Mouse (Mus musculus) forebrain, embryonic 13.5 days (tissue): ENCODE results near the gene Stt3b. TPM values are rescaled to one million over a fixed set of nuclear protein-coding genes. Genes with fewer than 3 reads are reported as not detected.
A peak's percentile ranks its signal among the peaks of the same experiment; 100 is the strongest.

ENCODE experiments used
- ATAC-seq: fragments of 200-750 bp; cut with Nextera tagmentation; 2 replicates; pipeline ENCODE4 v1.8.0; 2017
- H3K27ac ChIP-seq: fragments of 300-500 bp; sonication (generic); 2 replicates; pipeline ENCODE4 v1.5.1; 2015; ENCODE audit warnings: inconsistent platforms, mild to moderate bottlenecking, moderate library complexity
- H3K27me3 ChIP-seq: fragments of 300-500 bp; sonication (generic); 2 replicates; pipeline ENCODE4 v1.6.1; 2015; ENCODE audit warnings: mild to moderate bottlenecking, inconsistent platforms
- H3K36me3 ChIP-seq: fragments of 300-500 bp; sonication (generic); 2 replicates; pipeline ENCODE4 v1.6.1; 2015; ENCODE audit warnings: mild to moderate bottlenecking, inconsistent platforms; ENCODE audit not compliant: poor library complexity, severe bottlenecking
- H3K4me1 ChIP-seq: fragments of 300-500 bp; sonication (generic); 2 replicates; pipeline ENCODE4 v1.6.1; 2015; ENCODE audit warnings: inconsistent platforms
- H3K4me2 ChIP-seq: fragments of 300-500 bp; sonication (generic); 2 replicates; pipeline ENCODE4 v1.6.1; 2015; ENCODE audit warnings: inconsistent platforms, mild to moderate bottlenecking, moderate library complexity
- H3K4me3 ChIP-seq: fragments of 300-500 bp; sonication (generic); 2 replicates; pipeline ENCODE4 v1.5.1; 2015; ENCODE audit warnings: mild to moderate bottlenecking, inconsistent platforms
- H3K9ac ChIP-seq: fragments of 300-500 bp; sonication (generic); 2 replicates; pipeline ENCODE4 v1.6.1; 2015; ENCODE audit warnings: mild to moderate bottlenecking, inconsistent platforms
- H3K9me3 ChIP-seq: fragments of 300-500 bp; sonication (generic); replicated peaks from 2 replicates; pipeline ENCODE4 v1.6.1; 2016; ENCODE audit warnings: inconsistent platforms
- WGBS: fragments of 180-500 bp; shearing (Covaris S2); methylation state at CpG from one replicate; pipeline ENCODE4 v1.1.7; 2015; 5-methylcytosine and 5-hydroxymethylcytosine counted together
- polyA plus RNA-seq: library from polyadenylated mRNA; unstranded; fragments of >200 nt; fragmentation: Nextera tagmentation; extraction: Ambion mirVana; gene quantifications from 2 replicates; pipeline ENCODE4 v1.2.1, GENCODE M21; 2015

Gene Stt3b
- polyA plus RNA-seq, 1 experiment from 2014 or later, result 63.3 TPM

DNA sequence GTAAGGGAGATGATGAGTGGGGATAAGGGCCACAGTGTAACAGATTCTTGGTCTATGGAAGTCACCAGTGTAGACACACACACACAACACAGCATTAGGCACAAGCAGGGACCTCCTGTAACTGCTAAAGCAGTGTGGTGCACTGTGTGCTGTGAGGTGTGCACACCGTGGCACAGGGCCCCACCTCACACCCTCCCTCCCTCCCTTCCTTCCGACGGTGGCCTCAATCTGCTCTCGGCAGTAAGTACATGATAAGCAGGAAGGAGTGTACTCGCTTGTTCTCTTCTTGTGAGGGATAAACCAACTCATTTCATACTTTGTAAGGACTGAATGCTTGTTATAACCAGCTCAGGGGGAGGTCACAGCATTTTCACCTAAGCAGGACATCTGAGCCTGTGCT lies 61.1 kb downstream of the Stt3b start:
- Histone ChIP-seq H3K27me3 (no peaks in the 10 kb centered on the region), H3K4me2 (no peak overlapping the region), H3K27ac (no peak overlapping the region), H3K9ac (no peak overlapping the region), H3K36me3 (peaks cover 82% of the 10 kb centered on the region), H3K9me3 (no peaks in the 10 kb centered on the region), H3K4me3 (no peak overlapping the region), H3K4me1 (no peaks in the 10 kb centered on the region)
- 84% methylated on average over 5 of the region's 5 CpGs for WGBS
- ATAC-seq, result no peak

DNA sequence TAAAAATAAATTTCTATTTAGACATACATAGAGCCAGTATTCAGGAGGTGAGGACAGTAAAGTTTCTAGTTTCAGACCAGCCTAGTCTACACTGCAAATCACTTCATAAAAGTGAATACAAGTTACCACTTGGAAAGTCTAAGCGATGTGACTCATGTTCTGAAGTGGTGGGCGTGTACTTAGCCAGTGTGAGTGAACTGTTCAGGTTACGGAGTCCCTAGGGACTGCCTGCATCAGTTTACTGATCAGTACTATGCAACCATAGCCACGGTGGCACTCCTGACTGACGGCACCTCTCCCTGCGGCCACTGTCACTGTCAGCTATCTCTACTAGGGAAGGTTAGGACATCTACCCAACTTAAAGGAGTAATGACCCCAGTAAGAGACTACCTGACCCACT lies 65.1 kb downstream of the Stt3b start:
- H3K4me2 ChIP-seq, result no peak overlapping the region
- H3K27me3 ChIP-seq, result no peaks in the 10 kb centered on the region
- no peak for ATAC-seq
- no peak overlapping the region for H3K9ac ChIP-seq
- no peaks in the 10 kb centered on the region for H3K4me1 ChIP-seq
- WGBS, result 85% methylated on average over 6 of the region's 6 CpGs
- no peak overlapping the region for H3K27ac ChIP-seq
- H3K4me3 ChIP-seq, result no peak overlapping the region
- H3K36me3 ChIP-seq, result peaks cover 93% of the 10 kb centered on the region
- no peaks in the 10 kb centered on the region for H3K9me3 ChIP-seq

DNA sequence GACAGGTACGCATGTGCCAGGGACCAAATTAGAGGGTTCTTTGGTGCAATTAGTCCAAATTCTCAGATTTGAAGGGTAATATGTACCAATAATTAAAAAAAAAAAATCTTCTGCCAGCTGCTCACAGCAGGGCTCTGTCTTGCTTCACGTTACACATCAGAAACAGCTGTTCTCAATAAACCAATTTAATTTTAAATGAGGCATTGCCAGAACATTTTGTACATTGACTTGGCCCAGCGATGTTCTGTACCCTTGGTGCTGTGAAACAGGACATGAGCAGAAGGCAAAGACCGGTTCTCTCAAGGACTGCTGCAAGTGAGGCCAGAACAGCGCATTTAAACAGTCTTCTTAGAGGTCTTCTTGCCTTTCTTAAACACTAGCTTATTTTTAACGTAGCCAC lies 66.6 kb downstream of the Stt3b start:
- H3K9me3 ChIP-seq, result no peaks in the 10 kb centered on the region
- no peak overlapping the region for H3K27ac ChIP-seq
- H3K4me3 ChIP-seq, result no peak overlapping the region
- WGBS, result 88% methylated on average over 6 of the region's 6 CpGs
- H3K27me3 ChIP-seq, result no peaks in the 10 kb centered on the region
- no peaks in the 10 kb centered on the region for H3K4me1 ChIP-seq
- no peak overlapping the region for H3K9ac ChIP-seq
- H3K36me3 ChIP-seq, result peaks cover 91% of the 10 kb centered on the region
- no peak overlapping the region for H3K4me2 ChIP-seq
- ATAC-seq, result no peak

DNA sequence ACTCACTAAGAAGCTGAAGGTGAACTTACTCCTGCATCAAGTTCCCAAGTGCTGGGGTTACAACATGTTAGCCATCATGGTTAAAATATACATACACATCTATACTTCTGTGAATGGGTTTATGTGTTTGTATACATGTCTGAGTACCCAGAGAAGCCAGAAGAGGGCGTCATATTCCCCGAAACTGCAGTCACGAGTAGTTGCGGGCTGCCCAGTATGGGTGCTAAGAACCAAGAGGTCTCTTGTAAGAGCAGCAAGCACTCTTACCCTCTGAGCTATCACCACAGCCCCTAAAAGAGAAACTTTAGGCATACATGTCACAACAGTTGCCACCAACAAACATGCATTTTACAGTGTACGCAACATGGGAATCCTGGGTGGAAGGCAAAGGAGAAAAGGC lies 70.4 kb downstream of the Stt3b start:
- no peak overlapping the region for H3K27ac ChIP-seq
- no peaks in the 10 kb centered on the region for H3K4me1 ChIP-seq
- no peak overlapping the region for H3K4me2 ChIP-seq
- H3K4me3 ChIP-seq, result no peak overlapping the region
- no peaks in the 10 kb centered on the region for H3K27me3 ChIP-seq
- no peaks in the 10 kb centered on the region for H3K9me3 ChIP-seq
- 94% methylated on average over 5 of the region's 5 CpGs for WGBS
- ATAC-seq, result no peak
- H3K36me3 ChIP-seq, result peaks cover 58% of the 10 kb centered on the region
- H3K9ac ChIP-seq, result no peak overlapping the region

DNA sequence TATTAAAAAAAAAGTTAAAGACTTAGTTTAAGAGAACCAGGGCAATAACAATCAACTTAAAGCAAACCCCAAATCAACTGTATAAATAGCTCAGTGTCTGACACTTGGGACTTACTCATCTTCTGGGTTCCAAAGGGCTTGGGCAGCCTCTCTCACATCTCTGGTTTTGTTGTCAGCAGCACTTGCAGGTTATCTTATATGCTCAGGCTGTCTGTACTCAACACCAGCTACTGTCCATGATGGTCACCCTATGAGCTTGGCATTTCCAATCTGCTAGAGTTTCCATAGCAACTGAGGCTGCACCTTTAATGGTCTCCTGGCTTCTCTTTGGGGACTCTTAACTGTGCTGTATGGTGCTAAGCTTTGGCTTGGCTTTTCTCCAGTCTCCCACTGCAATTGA lies 72.3 kb downstream of the Stt3b start:
- Histone ChIP-seq H3K36me3 (peaks cover 39% of the 10 kb centered on the region), H3K4me3 (no peak overlapping the region), H3K27me3 (no peaks in the 10 kb centered on the region), H3K27ac (no peak overlapping the region), H3K4me2 (no peak overlapping the region), H3K4me1 (no peaks in the 10 kb centered on the region), H3K9ac (no peak overlapping the region), H3K9me3 (no peaks in the 10 kb centered on the region)
- ATAC-seq, result no peak

DNA sequence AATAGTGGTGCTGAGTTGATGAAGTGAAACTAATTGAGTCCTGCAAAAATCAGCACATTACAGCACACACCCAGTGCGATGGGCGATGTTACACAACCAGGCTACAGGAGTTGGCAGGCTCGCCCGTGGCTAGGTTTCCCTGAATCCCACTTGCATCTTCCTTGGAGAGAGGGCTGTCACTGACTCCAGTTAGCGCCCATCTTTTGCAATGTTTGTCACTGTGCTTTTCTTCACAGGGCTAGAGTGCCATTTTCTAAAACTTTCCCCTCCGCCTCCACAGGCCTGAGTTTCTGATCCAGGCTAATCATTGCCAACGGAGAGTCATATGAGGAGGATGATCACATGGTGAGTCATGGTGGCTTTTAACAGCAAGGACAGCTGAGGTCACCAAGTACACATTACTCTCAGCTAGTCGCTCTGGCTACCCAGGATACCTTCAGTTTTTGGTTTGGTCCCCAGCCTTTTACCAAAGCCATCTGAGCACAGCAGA lies 73.8 kb downstream of the Stt3b start:
- Histone ChIP-seq H3K9ac (no peak overlapping the region), H3K4me2 (no peak overlapping the region), H3K9me3 (no peaks in the 10 kb centered on the region), H3K27ac (no peak overlapping the region), H3K36me3 (peaks cover 23% of the 10 kb centered on the region), H3K4me1 (no peaks in the 10 kb centered on the region), H3K27me3 (no peaks in the 10 kb centered on the region), H3K4me3 (no peak overlapping the region)
- WGBS, result 87% methylated on average over 8 of the region's 8 CpGs
- ATAC-seq, result no peak

DNA sequence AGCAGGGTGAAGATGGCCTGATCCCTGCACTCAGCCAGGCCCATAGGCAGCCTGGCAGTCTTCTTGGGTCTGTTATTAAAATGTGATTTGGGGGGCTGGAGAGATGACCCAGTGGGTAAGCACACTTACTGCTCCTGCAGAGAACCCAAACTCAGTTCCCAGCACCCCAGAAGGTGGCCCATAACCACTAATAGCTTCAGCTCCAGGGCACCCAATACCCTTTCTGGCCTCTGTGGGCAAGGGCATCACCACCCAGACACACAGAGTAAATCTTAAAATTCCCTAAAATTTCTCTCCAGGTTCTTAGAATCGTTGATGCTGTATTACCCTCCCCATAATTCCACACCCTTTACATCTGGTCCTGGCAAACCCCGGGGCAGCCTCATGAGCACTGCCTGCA lies 75.7 kb downstream of the Stt3b start:
- peaks cover 5% of the 10 kb centered on the region; the same call in 1 of the 2 replicates for H3K36me3 ChIP-seq
- no peak overlapping the region for H3K4me3 ChIP-seq
- no peak for ATAC-seq
- no peaks in the 10 kb centered on the region for H3K27me3 ChIP-seq
- no peak overlapping the region for H3K4me2 ChIP-seq
- H3K4me1 ChIP-seq, result peaks cover 3% of the 10 kb centered on the region; the same call in 1 of the 2 replicates
- H3K9ac ChIP-seq, result no peak overlapping the region
- H3K27ac ChIP-seq, result no peak overlapping the region
- no peaks in the 10 kb centered on the region for H3K9me3 ChIP-seq
- 93% methylated on average over 2 of the region's 2 CpGs for WGBS

DNA sequence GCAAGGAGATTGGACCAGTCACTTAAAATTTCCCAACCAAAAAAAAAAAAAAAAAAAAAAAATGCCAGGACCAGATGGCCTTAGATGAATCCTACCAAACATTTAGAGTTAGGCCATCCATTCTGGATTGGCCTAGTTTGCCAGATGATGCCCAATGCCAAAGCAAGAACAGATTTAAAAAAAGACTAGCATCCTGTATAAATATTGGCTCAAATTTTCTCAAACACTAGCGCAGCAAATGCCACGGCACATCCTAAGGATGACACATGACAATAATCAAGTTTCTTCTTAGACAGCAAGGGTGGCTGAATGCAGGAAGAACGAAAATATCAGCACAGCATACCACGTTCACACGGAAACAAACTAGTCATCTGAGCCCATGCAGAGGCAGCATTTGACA lies 76.5 kb downstream of the Stt3b start:
- Histone ChIP-seq H3K4me1 (peaks cover 3% of the 10 kb centered on the region; the same call in 1 of the 2 replicates), H3K27me3 (no peaks in the 10 kb centered on the region), H3K27ac (no peak overlapping the region), H3K9ac (no peak overlapping the region), H3K36me3 (no peaks in the 10 kb centered on the region), H3K4me2 (no peak overlapping the region), H3K4me3 (no peak overlapping the region), H3K9me3 (no peaks in the 10 kb centered on the region)
- ATAC-seq, result no peak
- 93% methylated on average over 5 of the region's 5 CpGs for WGBS

DNA sequence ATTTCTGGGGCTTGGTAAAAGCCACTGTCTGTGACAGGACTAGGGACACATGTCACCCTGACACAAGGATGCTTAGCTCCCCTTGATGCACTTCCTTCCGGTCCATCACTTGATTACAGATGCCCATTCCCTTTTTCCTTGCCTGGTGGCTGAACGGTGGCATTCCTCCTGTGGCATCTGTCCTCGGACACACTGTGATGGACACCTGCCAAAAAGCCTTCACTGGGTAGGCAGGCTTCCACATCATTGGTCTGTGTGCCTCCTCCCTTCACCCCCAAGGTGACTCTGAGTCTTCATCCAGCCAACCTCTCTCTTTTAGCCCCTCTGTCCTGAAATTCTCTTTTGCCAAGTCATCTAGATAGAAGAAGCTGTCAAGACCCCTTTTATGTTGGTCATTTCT lies 78.7 kb downstream of the Stt3b start:
- Histone ChIP-seq H3K36me3 (no peaks in the 10 kb centered on the region), H3K4me3 (no peak overlapping the region), H3K4me2 (no peak overlapping the region), H3K9ac (no peak overlapping the region), H3K27ac (no peak overlapping the region), H3K27me3 (no peaks in the 10 kb centered on the region), H3K4me1 (peaks cover 3% of the 10 kb centered on the region; the same call in 1 of the 2 replicates), H3K9me3 (no peaks in the 10 kb centered on the region)
- 80% methylated on average over 3 of the region's 3 CpGs for WGBS
- ATAC-seq, result no peak

DNA sequence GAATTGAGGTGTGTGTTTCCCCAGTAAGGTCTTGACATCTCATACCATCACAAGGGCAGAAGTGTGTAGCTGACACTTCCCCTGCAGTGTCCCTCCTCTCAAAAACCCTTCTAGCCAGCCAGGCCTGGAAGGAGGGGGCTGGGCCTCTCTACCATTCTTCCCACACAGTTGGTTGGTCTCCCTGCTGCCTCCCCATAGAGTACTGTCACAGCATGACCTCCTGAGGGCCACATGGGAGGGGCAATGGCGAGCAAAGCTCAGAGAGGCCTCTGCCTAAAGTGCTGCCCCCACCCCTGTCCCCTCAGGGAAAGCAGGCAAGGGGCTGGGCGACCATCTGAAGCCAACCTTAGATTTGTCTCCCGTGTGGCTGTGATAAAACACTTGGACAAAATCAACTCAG lies 80.1 kb downstream of the Stt3b start:
- WGBS, result 13% methylated on average over 3 of the region's 3 CpGs
- H3K9me3 ChIP-seq, result no peaks in the 10 kb centered on the region
- H3K27ac ChIP-seq, result no peak overlapping the region

DNA sequence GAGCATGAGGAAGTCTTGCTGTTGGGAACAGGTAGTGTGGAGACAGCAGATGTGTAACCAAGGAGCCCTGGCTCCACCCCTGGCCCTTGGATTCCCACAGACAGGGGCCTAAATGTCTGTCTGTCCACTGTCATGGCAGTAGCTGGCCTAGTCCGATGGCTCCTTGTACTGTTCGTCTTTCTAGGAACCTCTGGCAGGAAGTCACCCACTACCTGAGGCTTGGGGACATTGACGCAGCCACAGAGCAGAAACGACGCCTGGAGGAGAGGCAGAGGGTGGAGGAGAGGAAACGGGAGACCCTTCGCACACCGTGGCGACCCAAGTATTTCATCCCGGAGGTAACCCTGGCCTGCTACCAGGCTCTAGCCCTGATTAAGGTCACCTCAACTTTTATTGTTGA lies 80.5 kb downstream of the Stt3b start:
- no peak overlapping the region for H3K4me2 ChIP-seq
- peaks cover 8% of the 10 kb centered on the region for H3K4me1 ChIP-seq
- H3K9ac ChIP-seq, result no peak overlapping the region
- 76% methylated on average over 10 of the region's 10 CpGs for WGBS
- no peak overlapping the region for H3K27ac ChIP-seq
- H3K9me3 ChIP-seq, result no peaks in the 10 kb centered on the region
- H3K27me3 ChIP-seq, result no peaks in the 10 kb centered on the region
- H3K4me3 ChIP-seq, result no peak overlapping the region
- ATAC-seq, result no peak
- H3K36me3 ChIP-seq, result no peaks in the 10 kb centered on the region

More for the DNA sequence above, 80.1 kb downstream of the Stt3b start:
- Histone ChIP-seq H3K36me3 (no peaks in the 10 kb centered on the region), H3K4me3 (no peak overlapping the region), H3K9ac (no peak overlapping the region), H3K4me1 (peaks cover 4% of the 10 kb centered on the region; the same call in 1 of the 2 replicates), H3K4me2 (no peak overlapping the region), H3K27me3 (no peaks in the 10 kb centered on the region)
- no peak for ATAC-seq

DNA sequence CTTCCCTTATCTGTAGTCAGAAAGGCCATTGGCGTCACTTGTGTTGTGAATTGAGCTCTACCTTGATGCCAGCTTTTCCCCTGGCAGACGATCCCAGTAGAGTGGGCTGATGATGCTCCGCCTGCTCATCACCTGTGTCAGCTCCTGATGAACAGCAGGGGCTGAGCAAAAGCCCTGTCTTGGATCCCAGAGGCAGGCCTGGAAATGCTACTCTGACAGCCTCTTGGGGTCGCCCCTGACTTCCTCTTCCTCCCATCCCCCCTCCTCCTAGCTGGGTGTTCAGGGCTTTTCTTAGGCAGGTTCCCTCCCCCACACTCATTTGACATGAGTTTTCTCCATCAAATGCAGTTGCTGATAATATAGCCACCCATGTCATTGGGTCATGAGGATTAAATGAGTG lies 81.1 kb downstream of the Stt3b start:
- no peaks in the 10 kb centered on the region for H3K27me3 ChIP-seq
- WGBS, result 79% methylated on average over 4 of the region's 4 CpGs
- no peak overlapping the region for H3K9ac ChIP-seq
- H3K27ac ChIP-seq, result no peak overlapping the region
- H3K9me3 ChIP-seq, result no peaks in the 10 kb centered on the region
- no peak for ATAC-seq
- H3K36me3 ChIP-seq, result no peaks in the 10 kb centered on the region
- H3K4me3 ChIP-seq, result no peak overlapping the region
- peaks cover 12% of the 10 kb centered on the region for H3K4me1 ChIP-seq
- H3K4me2 ChIP-seq, result no peak overlapping the region

DNA sequence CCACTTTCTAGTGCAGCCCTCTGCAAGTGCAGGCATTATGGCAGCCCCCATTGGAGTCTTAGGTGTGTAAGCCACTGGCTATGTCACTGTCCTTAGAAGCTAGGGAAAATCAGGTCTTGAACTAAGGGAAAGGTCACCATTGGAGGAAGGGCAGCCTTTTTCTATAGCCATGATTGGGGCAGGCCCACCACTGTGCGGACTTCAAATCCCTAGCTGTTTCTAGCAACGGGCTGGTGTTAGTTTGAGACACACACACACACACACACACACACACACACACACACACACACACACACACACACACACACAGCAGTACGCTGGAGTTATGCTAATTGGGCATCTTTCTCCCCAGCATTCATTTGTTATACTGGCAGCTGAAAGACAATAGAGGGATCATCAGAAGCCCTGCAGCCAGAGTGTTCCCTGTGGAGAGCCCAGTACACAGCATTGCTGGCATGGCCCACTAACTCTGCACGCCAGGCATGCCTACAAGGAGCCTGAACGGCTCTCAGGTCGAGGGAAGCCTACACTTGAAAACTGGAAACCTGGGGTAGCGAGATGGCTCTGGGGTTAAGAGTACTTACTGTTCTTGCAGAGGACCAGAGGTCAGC lies 85.4 kb downstream of the Stt3b start:
- H3K4me2 ChIP-seq, result no peak overlapping the region
- no peaks in the 10 kb centered on the region for H3K9me3 ChIP-seq
- H3K4me3 ChIP-seq, result no peak overlapping the region
- H3K27me3 ChIP-seq, result no peaks in the 10 kb centered on the region
- WGBS, result 18% methylated on average over 7 of the region's 7 CpGs
- peak; percentile 58; the same call in 1 of the 2 replicates for ATAC-seq
- H3K27ac ChIP-seq, result 0 out of 2 replicates have a peak overlapping the region, but pooled peaks have one; percentile 6
- no peak overlapping the region for H3K9ac ChIP-seq
- H3K4me1 ChIP-seq, result peaks cover 9% of the 10 kb centered on the region
- no peaks in the 10 kb centered on the region for H3K36me3 ChIP-seq
